Mouse (Mus musculus) heart, adult 2 months (tissue): ENCODE data around the gene Rpl13a. TPM values are rescaled to one million over a fixed set of nuclear protein-coding genes. Genes with fewer than 3 reads are reported as not detected.
A peak's percentile ranks its signal among the peaks of the same experiment; 100 is the strongest.

Source experiments
- DNase-seq, 2 experiments: peaks; one replicate each; pipeline ENCODE4 v3.0.0; 2021
- H3K27ac ChIP-seq: fragments of 200-600 bp; 2 replicates; pipeline ENCODE4 v1.8.1; 2022
- H3K27me3 ChIP-seq: fragments of 200-500 bp; 2 replicates; pipeline ENCODE4 v1.6.1; 2012; ENCODE audit warnings: mild to moderate bottlenecking, low read length, inconsistent platforms, mixed read lengths; ENCODE audit not compliant: control insufficient read depth, insufficient read depth
- H3K36me3 ChIP-seq: fragments of 200-500 bp; 2 replicates; pipeline ENCODE4 v1.6.1; 2012; ENCODE audit warnings: low read length, inconsistent platforms; ENCODE audit not compliant: control insufficient read depth, insufficient read depth
- H3K4me1 ChIP-seq: fragments of 200-500 bp; 2 replicates; pipeline ENCODE4 v1.6.1; 2011; ENCODE audit warnings: low read length; ENCODE audit not compliant: control insufficient read depth, insufficient read depth
- H3K4me3 ChIP-seq: fragments of 200-600 bp; 2 replicates; pipeline ENCODE4 v1.8.1; 2022
- H3K79me2 ChIP-seq: fragments of 200-500 bp; replicated peaks from 2 replicates; pipeline ENCODE4 v1.6.1; 2012; ENCODE audit warnings: mild to moderate bottlenecking, inconsistent platforms, low read length, moderate library complexity, mixed read lengths; ENCODE audit not compliant: control insufficient read depth, insufficient read depth
- H3K9ac ChIP-seq: fragments of 200-500 bp; 2 replicates; pipeline ENCODE4 v1.6.1; 2012; ENCODE audit warnings: low read depth, mild to moderate bottlenecking, control low read depth, inconsistent platforms, low read length, mixed read lengths
- CTCF ChIP-seq: fragments of 200-600 bp; IDR thresholded peaks from 2 replicates; pipeline ENCODE4 v1.8.1; 2022; ENCODE audit warnings: antibody characterized with exemption, mild to moderate bottlenecking, moderate library complexity
- EP300 ChIP-seq: fragments of 200-500 bp; IDR thresholded peaks from 2 replicates; pipeline ENCODE4 v1.6.1; 2011; ENCODE audit warnings: low read depth, low read length, control low read depth; ENCODE audit not compliant: insufficient read depth
- POLR2A ChIP-seq: fragments of 200-500 bp; IDR thresholded peaks from 2 replicates; pipeline ENCODE4 v1.6.1; 2011; ENCODE audit warnings: mild to moderate bottlenecking, low read depth, low read length, control low read depth; ENCODE audit not compliant: insufficient read depth
- WGBS: fragments of 180-500 bp; shearing (Covaris S2); methylation state at CpG from one replicate; pipeline ENCODE4 v1.1.7; 2018; 5-methylcytosine and 5-hydroxymethylcytosine counted together
- intact Hi-C: fragments of 180-260 bp; cut with DNase I; formaldehyde crosslinking; loops from one replicate; pipeline ENCODE4 v1.15.1; 2025
- polyA plus RNA-seq: library from polyadenylated mRNA; depleted of rRNA; stranded (reverse); fragments of >200 nt; gene quantifications from 2 replicates; pipeline ENCODE4 v1.2.3, GENCODE M21; 2012
- total RNA-seq, 2 experiments: library from RNA; stranded (reverse); gene quantifications; 2 replicates each; pipeline ENCODE4 v1.2.3; 2021

Rpl13a gene
- total and polyA plus RNA-seq, 3 experiments: 561 to 915 (median 659) TPM

DNA sequence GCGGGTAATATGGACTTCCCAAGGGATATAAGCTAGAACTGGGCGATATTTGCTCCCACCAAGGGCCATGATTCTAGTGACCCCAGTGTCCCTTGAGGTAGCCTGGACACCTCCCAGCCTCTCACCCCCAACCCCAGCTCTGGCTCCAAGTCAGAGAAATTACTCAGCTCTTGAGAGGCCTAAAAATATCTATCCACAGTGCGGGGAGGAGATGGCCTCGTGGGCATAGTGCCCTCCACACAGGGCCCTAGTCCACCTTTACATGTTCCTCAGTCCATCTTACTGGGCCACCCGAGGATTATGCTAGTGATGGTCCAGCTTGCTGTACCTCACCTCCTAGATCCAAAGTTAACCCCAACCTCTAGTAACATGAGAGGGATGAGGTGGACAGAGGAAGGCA, 36.3 kb upstream of the Rpl13a start:
- intact Hi-C loops: loop anchor here (5.0 kb wide), 1 partner anchor 132 kb away; no protein-coding TSS in a partner anchor

DNA sequence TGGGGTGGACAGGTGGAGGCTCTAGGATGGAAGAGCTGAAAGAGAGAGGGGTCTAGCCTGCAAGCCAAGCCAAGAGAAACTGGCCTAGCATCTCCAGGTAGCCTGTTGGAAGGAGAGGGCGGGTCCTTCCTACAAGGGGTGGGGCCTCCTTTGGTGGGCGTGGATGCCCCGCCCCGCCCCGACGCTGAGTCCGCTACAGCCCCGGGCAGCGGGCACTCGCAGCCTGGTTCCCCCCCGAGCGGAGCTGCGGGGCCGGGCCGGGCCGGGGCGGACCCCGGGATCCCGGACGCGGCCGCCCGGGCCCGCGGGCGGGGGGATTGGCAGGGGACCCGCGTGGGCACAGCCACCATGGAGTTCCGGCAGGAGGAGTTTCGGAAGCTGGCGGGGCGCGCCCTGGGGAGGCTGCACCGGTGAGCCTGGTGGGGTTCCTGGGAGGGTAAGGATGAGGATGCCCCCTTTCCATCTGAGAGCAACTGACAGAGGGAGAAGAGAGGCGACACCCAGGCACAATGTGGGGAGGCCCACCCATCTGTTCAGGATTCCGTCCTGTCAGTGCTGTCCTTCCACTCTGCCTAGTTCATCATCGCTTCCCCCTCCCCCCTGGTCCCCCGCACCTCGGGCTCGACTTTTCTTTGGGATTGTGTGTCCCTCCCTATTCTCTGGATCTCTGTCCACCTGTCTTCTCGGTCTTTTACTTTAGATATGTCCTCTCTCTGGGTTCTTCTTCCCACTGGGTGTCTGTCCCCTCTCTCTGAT, 35.4 kb upstream of the Rpl13a start, which contains the start of gene Slc17a7:
TSS of gene Slc17a7 (plus strand) at position 215 of the 756 bp plus-strand sequence.
- intact Hi-C loops: loop anchor here (5.0 kb wide), 1 partner anchor 133 kb away; no protein-coding TSS in a partner anchor
- 5% methylated on average over 41 of the region's 41 CpGs for WGBS
- Histone ChIP-seq H3K4me3 (peak within 1 kb of the TSS; percentile 39), H3K27ac (no peak within 1 kb of the TSS), H3K9ac (no peak within 1 kb of the TSS), H3K36me3 (no peaks in the 10 kb centered on the region), H3K4me1 (peaks cover 2% of the 10 kb centered on the region), H3K27me3 (peaks cover 7% of the 10 kb centered on the region), H3K79me2 (no peaks in the 10 kb centered on the region)
- TF ChIP-seq EP300 (no peak), POLR2A (no peak), CTCF (no peak)
- DNase-seq: no peak

More for the DNA sequence above, 36.3 kb upstream of the Rpl13a start:
- TF ChIP-seq EP300 (no peak), CTCF (no peak), POLR2A (no peak)
- no peak overlapping the region for H3K27ac ChIP-seq
- H3K4me3 ChIP-seq: no peak overlapping the region
- no peaks in the 10 kb centered on the region for H3K36me3 ChIP-seq
- no peak overlapping the region for H3K9ac ChIP-seq
- peaks cover 8% of the 10 kb centered on the region for H3K27me3 ChIP-seq
- no peak for DNase-seq
- H3K79me2 ChIP-seq: no peaks in the 10 kb centered on the region
- H3K4me1 ChIP-seq: peaks cover 2% of the 10 kb centered on the region
- 47% methylated on average over 5 of the region's 5 CpGs for WGBS

DNA sequence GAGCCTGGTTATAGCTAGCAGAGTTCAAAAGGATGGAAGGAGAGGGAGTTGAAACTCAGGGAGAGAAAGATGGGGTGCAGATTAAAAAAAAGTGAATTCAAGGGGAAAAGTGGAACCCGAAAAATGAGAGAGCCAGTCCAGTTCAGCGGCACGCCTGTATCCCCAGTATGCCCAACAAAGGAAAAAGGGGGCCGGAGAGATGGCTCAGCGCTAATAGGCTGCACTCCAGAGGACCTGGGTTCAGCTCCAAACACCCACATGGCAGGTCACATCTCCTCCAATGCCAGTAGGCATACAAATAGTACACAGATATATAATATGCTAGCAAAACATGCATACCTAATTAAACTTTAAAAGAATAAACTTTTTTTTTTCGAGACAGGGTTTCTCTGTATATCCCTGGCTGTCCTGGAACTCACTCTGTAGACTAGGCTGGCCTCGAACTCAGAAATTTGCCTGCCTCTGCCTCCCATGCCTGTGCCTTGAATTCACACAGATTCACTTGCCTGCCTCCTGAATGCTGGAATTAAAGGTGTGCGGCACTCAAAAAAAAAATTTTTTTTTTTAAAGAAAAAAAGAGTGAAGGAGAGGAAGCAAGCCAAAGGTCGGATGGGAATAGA, 34.5 kb upstream of the Rpl13a start:
- Histone ChIP-seq H3K79me2 (no peaks in the 10 kb centered on the region), H3K4me3 (no peak overlapping the region), H3K9ac (no peak overlapping the region), H3K27me3 (peaks cover 3% of the 10 kb centered on the region; the same call in 1 of the 2 replicates), H3K36me3 (no peaks in the 10 kb centered on the region), H3K27ac (no peak overlapping the region), H3K4me1 (peaks cover 2% of the 10 kb centered on the region)
- TF ChIP-seq CTCF (no peak), POLR2A (no peak), EP300 (no peak)
- WGBS: 79% methylated on average over 9 of the region's 9 CpGs
- DNase-seq: no peak
- intact Hi-C loops: loop anchor here (1.0 to 5.0 kb wide), 2 partner anchors 35 to 134 kb away; no protein-coding TSS in a partner anchor

DNA sequence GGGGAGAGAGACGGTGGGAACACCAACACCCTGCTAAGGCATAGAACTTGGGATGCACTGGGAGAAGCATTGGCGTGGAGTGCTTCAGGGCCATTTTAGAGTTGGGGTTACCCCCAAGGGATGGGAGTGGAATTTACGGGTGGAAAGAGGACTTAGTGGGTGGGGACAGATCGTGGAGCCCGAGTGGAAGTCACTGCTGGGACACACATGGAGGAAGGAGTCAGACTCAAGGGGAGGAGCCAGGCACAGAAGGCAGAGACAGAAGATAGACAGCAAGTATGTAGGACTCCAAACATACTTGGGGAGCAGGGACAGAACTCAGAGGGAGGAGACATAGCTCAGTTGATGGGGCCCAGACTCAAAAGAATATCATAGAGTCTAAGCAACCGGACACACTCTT, 34.0 kb upstream of the Rpl13a start:
- DNase-seq: no peak
- H3K27me3 ChIP-seq: peaks cover 3% of the 10 kb centered on the region; the same call in 1 of the 2 replicates
- no peaks in the 10 kb centered on the region for H3K36me3 ChIP-seq
- no peak overlapping the region for H3K27ac ChIP-seq
- WGBS: 21% methylated on average over 6 of the region's 6 CpGs
- H3K9ac ChIP-seq: no peak overlapping the region
- intact Hi-C loops: loop anchor here (1.0 to 5.0 kb wide), 2 partner anchors 36 to 135 kb away; no protein-coding TSS in a partner anchor
- peaks cover 2% of the 10 kb centered on the region for H3K4me1 ChIP-seq
- H3K4me3 ChIP-seq: peak overlapping the region; percentile 42
- no peak for TF ChIP-seq EP300
- TF ChIP-seq POLR2A: no peak
- no peak for TF ChIP-seq CTCF
- H3K79me2 ChIP-seq: no peaks in the 10 kb centered on the region

DNA sequence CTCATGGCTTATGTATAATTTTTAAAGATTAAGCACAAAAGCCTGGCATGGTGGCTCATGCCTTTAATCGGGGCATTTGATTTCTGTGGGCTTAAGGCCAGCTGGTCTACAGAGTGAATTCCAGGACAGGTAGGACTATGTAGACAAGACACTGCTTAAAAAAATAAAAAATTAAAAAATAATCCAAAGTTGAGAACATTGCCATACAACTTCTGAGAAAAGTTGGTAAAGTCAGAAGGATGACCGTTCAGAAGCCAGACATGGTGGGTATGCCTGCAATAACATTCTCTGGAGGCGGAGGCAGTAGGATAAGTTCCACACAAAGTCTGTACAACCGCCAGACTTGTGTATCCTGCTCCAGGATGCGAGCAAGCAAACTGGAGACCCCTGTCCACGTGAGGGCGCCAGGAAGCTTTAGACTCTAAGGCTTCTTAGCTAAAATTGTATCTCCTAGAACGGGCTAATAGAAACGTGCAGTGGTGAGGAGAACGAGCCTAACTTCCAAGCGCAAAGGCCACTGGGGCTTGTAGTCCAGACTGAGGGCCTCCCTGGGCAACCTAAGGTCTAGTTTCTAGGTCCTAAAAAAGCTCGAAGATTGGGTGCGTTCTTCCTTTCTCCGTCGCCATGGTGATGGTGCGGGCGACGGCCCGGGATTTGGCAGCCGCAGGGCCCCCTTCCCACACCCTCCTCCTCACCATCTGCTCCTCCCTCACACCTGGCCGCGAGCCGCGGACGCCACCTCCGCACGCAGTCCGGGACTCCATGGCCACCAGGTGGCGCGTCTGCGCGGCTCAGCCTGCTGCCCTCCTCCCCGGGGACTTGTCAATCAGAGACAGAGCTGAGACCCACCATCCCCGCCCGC, 33.3 kb upstream of the Rpl13a start:
- WGBS: 4% methylated on average over 35 of the region's 35 CpGs
- peaks cover 3% of the 10 kb centered on the region; the same call in 1 of the 2 replicates for H3K27me3 ChIP-seq
- no peaks in the 10 kb centered on the region for H3K79me2 ChIP-seq
- H3K9ac ChIP-seq: 0 out of 2 replicates have a peak overlapping the region, but pooled peaks have one; percentile 22
- DNase-seq: peak; percentile 90 to 93
- H3K27ac ChIP-seq: no peak overlapping the region
- intact Hi-C loops: loop anchor here (1.0 to 5.0 kb wide), 2 partner anchors 36 to 135 kb away; no protein-coding TSS in a partner anchor
- TF ChIP-seq POLR2A: no peak; the same call in 1 of the 2 replicates
- TF ChIP-seq CTCF: peak; percentile 81
- TF ChIP-seq EP300: 0 out of 2 replicates have a peak, but pooled peaks have one; percentile 43
- H3K36me3 ChIP-seq: no peaks in the 10 kb centered on the region
- peak overlapping the region; percentile 42 for H3K4me3 ChIP-seq
- peaks cover 2% of the 10 kb centered on the region for H3K4me1 ChIP-seq
